8 mouse cellular contexts compared by ENCODE assay signal in genomic region chr17:70872936-70873777, GRCm38 (mm10). TPM values are rescaled to one million over a fixed set of nuclear protein-coding genes. Genes with fewer than 3 reads are reported as not detected.
DNase-seq lines count a peak whose midpoint lies in the region; ATAC-seq lines count a peak whose summit lies in the region.

No protein-coding gene starts in this region.

- ATAC-seq in megakaryocyte progenitor cell, adult 5-6 weeks (replicated peaks; ENCODE audit: poor library complexity), result peak; percentile 70

- DNase-seq in right cerebral cortex, postnatal 4 days, result peak; percentile 7
- no peak for DNase-seq in right cerebral cortex, postnatal 25 days
- DNase-seq in embryo, embryonic 9.5 days (ENCODE audit: extremely low spot score), result peak; percentile 61
- peak; percentile 30 for DNase-seq in induced T-regulatory cell, adult 2 months (ENCODE audit: low read depth)
- DNase-seq in adrenal gland, postnatal 36 days, result no peak
- no peak for DNase-seq in right cerebral cortex, postnatal 14 days
- no peak for DNase-seq in kidney, adult 11 months

RNA-seq across cellular contexts. Expression of gene Tgif1, which starts 19.8 kb away (rescaled TPM):
- 77.5 and 85.6 TPM in 2 replicates for total RNA-seq in megakaryocyte progenitor cell, adult 5-6 weeks (2015)
- 47.0 and 53.9 TPM in 2 replicates for total RNA-seq in megakaryocyte progenitor cell, adult 5-6 weeks (2017)
- 10 to 100 TPM; 42.0 to 48.8 TPM for total RNA-seq in adrenal gland, postnatal 36 days (2021)

Comparison
In these comparisons a context has a peak if more than half of its experiments do, and no peak if none do; other contexts are left out.
1. DNase-seq: peak in right cerebral cortex, postnatal 4 days (single experiment), embryo, embryonic 9.5 days (single experiment) and induced T-regulatory cell, adult 2 months (single experiment); none in right cerebral cortex, postnatal 25 days (single experiment), adrenal gland, postnatal 36 days (0 of 2), right cerebral cortex, postnatal 14 days (single experiment) and kidney, adult 11 months (single experiment).